Mouse (Mus musculus): ENCODE results near the gene App.

Gene App

GRCm38 (mm10) chr16:85024706-85025105 lies 148.9 kb downstream of the App start:
- no peak for DNase-seq (ENCODE audit: low read depth, low spot score)

GRCm38 (mm10) chr16:85023106-85023505 lies 150.5 kb downstream of the App start:
- peak; percentile 85 for DNase-seq (ENCODE audit: low read depth, low spot score)

GRCm38 (mm10) chr16:85020696-85021323 lies 152.8 kb downstream of the App start:
- no peak for DNase-seq (ENCODE audit: low read depth, low spot score)

- no peak for DNase-seq (ENCODE audit: low read depth, low spot score)
Measured at GRCm38 (mm10) chr16:85019273-85019672, 154.3 kb downstream of the App start.

GRCm38 (mm10) chr16:85017845-85018244 lies 155.7 kb downstream of the App start:
- DNase-seq (ENCODE audit: low read depth, low spot score), result no peak

- no peak for DNase-seq (ENCODE audit: low read depth, low spot score)
Measured at GRCm38 (mm10) chr16:85012695-85013094, 160.9 kb downstream of the App start.

GRCm38 (mm10) chr16:85012172-85012571 lies 161.4 kb downstream of the App start:
- no peak for DNase-seq (ENCODE audit: low read depth, low spot score)

- no peak for DNase-seq (ENCODE audit: low read depth, low spot score)
Measured at GRCm38 (mm10) chr16:85010651-85011050, 162.9 kb downstream of the App start.

GRCm38 (mm10) chr16:85008866-85009645 lies 164.5 kb downstream of the App start:
- DNase-seq (ENCODE audit: low read depth, low spot score), result no peak

- peak; percentile 94 for DNase-seq (ENCODE audit: low read depth, low spot score)
Measured at GRCm38 (mm10) chr16:85001939-85002556, 171.5 kb downstream of the App start.

GRCm38 (mm10) chr16:85000304-85000703 lies 173.3 kb downstream of the App start:
- DNase-seq (ENCODE audit: low read depth, low spot score), result no peak

GRCm38 (mm10) chr16:84997551-84997950 lies 176.0 kb downstream of the App start:
- DNase-seq (ENCODE audit: low read depth, low spot score), result no peak

- DNase-seq (ENCODE audit: low read depth, low spot score), result no peak
Measured at GRCm38 (mm10) chr16:84995441-84995867, 178.1 kb downstream of the App start.

GRCm38 (mm10) chr16:84992888-84993287 lies 180.7 kb downstream of the App start:
- DNase-seq (ENCODE audit: low read depth, low spot score), result no peak

GRCm38 (mm10) chr16:84991011-84991410 lies 182.6 kb downstream of the App start:
- no peak for DNase-seq (ENCODE audit: low read depth, low spot score)

GRCm38 (mm10) chr16:84989938-84990337 lies 183.6 kb downstream of the App start:
- no peak for DNase-seq (ENCODE audit: low read depth, low spot score)

GRCm38 (mm10) chr16:84989476-84989875 lies 184.1 kb downstream of the App start:
- DNase-seq (ENCODE audit: low read depth, low spot score), result no peak

GRCm38 (mm10) chr16:84987724-84988287 lies 185.8 kb downstream of the App start:
- no peak for DNase-seq (ENCODE audit: low read depth, low spot score)

GRCm38 (mm10) chr16:84986016-84986631 lies 187.4 kb downstream of the App start:
- no peak for DNase-seq (ENCODE audit: low read depth, low spot score)

GRCm38 (mm10) chr16:84985340-84985739 lies 188.2 kb downstream of the App start:
- no peak for DNase-seq (ENCODE audit: low read depth, low spot score)

GRCm38 (mm10) chr16:84983428-84983827 lies 190.1 kb downstream of the App start:
- DNase-seq (ENCODE audit: low read depth, low spot score), result no peak

- DNase-seq (ENCODE audit: low read depth, low spot score), result no peak
Measured at GRCm38 (mm10) chr16:84982589-84982988, 191.0 kb downstream of the App start.

Measured in telencephalon, adult 2 months (tissue).